Mouse (Mus musculus) lung, postnatal 10 days (tissue): ENCODE data around the gene Agtpbp1.
"Not testable (repeated sequence)": the region's sequence is repeated elsewhere in the genome, so short reads cannot be mapped to it uniquely, and the experiment has no call there.

Experiments
- DNase-seq: peaks from one replicate; pipeline ENCODE4 v3.0.0; 2021

Gene Agtpbp1

DNA sequence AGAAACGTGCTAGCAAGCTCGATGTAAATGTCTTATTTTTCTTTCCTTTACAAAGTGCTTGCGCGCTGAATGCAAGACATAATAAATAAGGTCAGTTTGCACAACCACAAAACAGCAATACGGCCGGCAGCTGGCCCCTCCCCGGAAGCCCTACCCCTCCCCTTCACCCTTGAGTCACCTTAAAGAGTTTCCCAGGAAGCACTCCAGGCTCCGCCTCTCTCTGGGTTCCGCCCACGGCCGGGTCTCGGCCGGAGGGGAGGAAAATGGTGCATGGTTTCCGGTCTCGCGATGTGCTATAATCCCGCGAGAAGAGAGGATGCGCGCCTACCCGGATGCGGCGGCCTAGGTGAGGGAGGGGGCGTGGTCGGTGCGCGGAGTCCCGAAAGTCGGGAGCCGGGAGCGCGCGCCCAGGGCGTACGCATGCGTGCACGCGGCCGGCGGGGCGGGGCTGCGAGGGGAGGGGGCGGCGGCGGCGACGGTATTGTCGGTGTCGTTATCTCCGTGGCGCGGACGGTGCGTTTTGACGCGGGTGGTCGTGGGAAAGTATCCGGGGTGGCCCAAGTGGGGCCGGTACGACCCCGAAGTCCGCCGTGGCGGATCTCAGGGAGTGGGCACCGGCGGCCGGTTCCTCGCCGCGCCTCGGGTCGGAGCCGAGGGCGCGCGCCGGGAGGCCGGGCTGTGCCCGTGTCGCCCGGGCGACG is at the start of gene Agtpbp1, which contains the start of gene Naa35:
Gene Agtpbp1, minus strand, starts transcription at position 281 of the 701 bp plus-strand sequence.
Gene Naa35, plus strand, starts transcription at position 313 of the 701 bp plus-strand sequence.
- peak; percentile 100 for DNase-seq

DNA sequence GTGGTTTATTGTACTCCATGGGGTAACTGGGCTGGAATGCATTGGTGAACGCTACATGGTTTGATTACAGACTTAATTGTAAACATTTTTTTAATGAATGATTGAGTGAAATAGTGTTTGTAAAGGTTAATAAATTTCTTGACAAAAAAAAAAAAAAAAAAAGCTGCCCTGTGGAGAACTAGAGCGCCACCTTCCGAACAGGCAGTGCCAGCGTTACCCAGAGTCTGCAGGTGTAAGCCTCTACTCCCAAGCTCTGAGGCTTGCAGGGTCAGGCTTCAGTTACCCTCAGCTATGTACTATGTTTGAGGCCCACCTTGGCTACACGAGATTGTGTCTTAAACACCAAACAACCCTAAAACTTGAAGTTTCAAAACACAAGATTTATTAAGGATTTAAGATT is 49.6 kb upstream of the Agtpbp1 start:
- no peak for DNase-seq

DNA sequence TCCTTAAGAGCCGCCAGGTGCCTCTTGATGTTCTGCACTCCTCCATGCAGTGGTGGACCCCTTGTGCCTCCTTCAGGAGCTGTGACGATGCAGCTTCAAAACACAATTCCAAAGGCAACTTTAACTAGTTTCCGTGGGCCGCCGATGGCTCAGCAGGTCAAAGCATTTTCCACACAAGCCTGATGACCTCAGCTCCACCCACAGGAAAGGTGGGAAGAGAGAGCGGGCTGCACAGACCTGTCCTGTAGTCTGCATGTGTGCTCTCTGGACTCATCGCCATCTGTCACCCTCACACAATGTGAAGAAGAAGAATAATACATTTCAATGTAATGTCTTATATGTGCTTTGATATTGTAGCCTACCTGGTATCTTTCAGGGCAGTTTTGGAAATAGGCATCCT is 41.7 kb upstream of the Agtpbp1 start:
- DNase-seq = no peak

GRCm38 (mm10) chr13:59624903-59625302 is 39.9 kb upstream of the Agtpbp1 start:
- DNase-seq = no peak

DNA sequence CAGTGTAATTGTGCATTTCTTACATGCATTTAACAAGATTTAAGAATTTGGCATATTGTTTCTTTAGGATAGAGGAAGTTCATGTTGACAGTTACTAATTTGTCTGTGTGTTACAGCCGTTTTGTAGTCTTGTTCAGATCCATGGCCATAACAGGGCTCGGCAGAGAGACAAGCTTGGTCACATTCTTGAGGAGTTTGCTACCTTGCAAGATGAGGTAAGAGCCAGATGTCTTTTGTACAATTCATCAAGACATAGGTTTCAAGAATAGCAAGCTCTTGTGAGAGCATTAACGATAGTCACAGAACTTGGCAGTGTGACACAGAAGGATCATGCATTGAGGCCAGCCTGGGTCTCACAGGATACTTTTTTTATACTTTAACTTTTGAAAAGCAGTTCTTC is 39.4 kb upstream of the Agtpbp1 start:
- no peak for DNase-seq

DNA sequence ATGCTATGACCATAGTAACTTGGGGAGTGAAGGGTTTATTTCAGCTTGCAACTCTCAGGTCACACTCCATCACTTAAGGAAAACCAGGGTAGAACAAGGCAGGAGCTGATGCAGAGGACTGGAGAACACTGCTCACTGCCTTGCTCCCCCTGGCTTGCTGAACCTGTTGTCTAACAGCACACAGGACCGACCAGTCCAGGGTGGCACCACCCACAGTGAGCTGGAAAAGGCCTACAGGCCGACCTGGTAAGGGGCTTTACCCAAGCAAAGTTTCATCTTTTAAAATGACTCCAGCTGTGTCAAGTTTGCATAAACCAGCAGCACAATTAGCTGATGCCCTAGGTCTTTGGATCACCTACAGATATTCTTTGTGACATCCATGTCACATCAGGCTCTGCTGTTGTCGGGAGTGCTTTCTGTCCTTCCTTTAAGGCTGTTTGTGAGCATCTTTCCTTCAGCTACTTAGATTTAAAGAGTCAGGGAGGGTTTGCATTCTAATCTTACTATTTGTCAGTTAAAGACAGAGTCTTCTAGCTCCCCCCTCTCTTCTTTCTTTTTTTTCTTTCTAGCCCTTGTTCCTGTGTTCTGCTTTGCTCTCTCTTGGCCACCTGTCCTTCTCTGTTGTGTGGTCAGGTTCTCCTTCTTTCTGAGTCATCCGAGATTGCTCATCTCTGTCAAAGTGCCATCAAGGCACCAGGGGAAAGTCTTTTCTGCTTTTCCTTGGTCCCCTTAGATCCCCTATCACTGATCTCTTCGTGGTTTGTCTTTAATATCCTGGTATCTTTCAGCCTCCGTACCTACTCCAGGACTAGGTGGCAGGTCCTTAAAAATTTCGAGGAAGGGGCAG is 36.8 kb upstream of the Agtpbp1 start:
- DNase-seq = no peak

DNA sequence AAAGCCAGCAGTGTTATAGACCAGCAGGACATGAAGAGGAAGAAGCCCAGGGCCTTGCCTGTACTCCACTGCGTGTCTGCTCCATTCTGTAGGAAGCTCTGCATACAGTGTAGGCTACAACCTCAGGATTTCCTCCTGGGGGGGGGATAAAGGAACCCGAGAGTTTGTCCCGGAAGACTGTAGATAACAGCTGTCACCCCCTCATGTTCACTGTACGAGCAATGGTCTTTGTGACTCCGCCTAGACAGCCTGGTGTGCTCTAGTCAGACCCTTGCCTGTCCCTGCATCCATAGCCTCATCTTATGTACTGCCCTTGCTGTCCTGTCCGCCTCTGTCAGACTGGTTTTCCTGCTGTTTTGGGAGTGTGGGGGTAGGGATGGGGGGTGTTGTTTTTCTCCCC is 33.4 kb upstream of the Agtpbp1 start:
- DNase-seq = no peak

- no peak for DNase-seq
These were observed 30.5 kb upstream of the Agtpbp1 start for GRCm38 (mm10) chr13:59615554-59615953.

DNA sequence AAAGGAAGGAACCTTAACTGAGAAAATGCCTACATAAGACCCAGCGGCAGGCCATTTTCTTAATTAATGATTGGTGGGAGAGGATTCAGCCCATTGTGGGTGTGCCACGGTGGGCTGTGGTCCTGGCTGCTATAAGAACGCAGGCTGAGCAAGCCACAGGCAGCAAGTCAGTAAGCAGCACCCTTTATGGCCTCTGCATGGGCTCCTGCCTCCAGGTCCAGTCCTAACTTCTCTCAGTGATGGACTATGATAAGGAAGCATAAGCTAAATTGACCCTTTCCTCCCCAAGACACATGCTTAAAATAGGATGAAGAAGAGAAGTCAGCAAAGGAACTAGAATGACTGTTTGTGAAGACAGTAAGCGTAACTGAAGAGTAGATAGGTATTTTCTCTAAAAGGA is 30.1 kb upstream of the Agtpbp1 start:
- DNase-seq = no peak

GRCm38 (mm10) chr13:59613868-59614267 is 28.8 kb upstream of the Agtpbp1 start:
- DNase-seq = no peak

DNA sequence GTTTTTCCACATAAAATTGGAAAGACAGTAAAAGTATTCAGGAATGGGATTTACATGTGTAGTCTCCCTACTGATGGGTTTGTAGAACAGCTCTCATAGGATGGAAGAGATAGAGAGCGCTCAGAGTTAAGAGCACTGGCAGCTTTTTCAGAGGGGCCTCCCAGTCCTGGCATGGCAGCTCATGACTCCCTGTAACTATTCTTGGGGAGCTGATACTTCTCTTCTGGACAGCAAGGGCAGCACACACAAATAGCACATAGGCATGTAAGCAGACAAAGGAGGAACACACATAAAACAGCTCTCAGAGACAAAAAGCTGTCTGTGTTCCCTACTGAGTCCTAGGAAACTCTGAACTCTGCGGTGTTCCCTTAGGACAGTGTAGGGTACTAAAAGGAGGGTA is 25.4 kb upstream of the Agtpbp1 start:
- DNase-seq = no peak

GRCm38 (mm10) chr13:59609885-59610284 is 24.9 kb upstream of the Agtpbp1 start:
- no peak for DNase-seq

DNA sequence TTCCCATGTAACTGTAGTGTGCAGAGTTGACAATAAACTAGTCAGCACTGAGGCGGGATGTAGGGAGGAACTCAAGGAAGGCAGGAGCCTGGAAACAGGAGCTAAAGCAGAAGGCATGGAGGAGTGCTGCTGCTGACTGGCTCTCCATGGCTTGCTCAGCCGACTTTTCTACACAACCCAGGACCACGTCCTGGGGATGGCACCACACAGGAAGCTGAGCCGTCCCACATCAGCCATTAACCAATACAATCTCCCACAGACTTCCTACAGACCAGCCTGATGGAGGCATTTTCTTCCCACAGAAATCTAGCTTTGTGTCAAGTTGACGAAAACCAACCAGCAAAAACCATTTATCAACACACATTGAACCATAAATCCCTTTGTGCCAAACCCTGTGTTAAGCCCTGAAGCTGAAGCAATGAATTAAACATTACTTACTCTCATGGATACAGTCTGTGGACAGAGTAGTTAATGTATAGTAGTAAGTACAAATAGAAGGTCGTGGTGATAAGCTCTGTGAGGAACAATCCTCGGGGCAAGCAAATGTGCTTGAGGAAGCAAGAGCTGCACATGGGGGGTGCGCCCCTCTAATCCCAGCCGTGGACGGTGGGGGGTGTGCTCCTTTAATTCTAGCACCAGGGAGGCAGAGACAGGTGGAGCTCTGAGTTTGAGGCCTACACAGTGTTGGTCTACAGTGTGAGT is 20.3 kb upstream of the Agtpbp1 start:
- DNase-seq = no peak

GRCm38 (mm10) chr13:59604511-59604910 is 19.5 kb upstream of the Agtpbp1 start:
- no peak for DNase-seq

GRCm38 (mm10) chr13:59603096-59603495 is 18.1 kb upstream of the Agtpbp1 start:
- no peak for DNase-seq

DNA sequence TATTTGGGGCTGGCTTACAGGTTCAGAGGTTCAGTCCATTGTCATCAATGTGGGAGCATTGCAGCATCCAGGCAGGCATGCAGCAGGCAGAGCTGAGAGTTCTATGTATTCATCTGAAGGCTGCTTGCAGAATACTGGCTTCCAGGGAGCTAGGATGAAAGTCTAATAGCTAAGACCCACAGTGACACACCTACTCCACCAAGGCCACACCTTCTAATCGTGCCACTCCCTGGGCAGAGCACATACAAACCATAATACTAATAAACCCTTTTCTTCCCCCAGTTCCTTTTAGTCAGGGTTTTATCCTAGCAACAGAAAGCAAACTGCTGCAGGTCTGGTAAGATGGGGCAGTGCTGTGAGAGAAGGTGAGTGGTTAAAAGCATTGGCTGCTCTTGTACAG is 7.6 kb upstream of the Agtpbp1 start:
- no peak for DNase-seq

- DNase-seq = not testable (repeated sequence)
These were observed 7.0 kb upstream of the Agtpbp1 start for GRCm38 (mm10) chr13:59592058-59592457.

DNA sequence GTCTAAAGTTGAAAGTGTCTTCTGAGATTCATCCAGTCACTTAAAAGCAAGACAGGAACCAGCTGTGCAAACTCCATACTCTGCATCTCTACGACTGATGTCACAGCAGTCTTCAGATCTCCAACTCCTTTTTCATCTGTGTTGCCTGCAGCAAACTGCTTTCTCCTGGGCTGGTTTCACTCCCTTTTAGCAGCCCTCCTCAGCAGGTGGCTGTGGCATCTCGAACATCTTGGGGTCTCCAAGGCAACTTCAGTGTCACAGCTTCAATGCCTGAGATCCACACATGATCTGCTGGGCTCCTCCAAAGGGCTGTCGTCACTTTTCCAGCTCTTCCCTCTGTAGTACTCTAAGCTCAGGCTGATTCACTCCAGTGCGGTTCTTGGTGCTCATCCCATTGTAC is 5.7 kb upstream of the Agtpbp1 start:
- no peak for DNase-seq

- no peak for DNase-seq
These were observed 4.6 kb upstream of the Agtpbp1 start for GRCm38 (mm10) chr13:59589672-59590071.

- no peak for DNase-seq
These were observed 2.2 kb upstream of the Agtpbp1 start for GRCm38 (mm10) chr13:59587201-59587600.

- DNase-seq = peak; percentile 42
These were observed 600 bp upstream of the Agtpbp1 start for GRCm38 (mm10) chr13:59585648-59586005.

DNA sequence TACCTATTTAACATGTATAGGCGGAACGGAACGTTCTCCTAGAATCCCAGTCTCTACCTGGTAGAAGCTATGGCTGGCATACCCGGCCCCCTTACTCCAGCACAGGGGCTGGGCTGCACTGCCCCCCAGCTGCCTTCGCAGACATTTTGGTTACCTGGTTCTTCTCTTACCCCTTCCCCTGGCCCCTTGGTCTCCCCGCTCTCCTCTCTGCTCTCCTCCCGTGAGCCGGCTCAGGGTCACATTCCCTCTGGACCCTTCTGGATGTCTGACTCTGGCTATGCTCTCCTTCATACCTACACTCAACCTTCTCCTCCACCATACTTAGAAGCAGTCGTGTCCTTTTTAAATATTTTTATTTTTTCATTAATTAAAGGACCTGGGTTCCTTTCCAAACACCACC is 546 bp downstream of the Agtpbp1 start:
- peak; percentile 40 for DNase-seq

DNA sequence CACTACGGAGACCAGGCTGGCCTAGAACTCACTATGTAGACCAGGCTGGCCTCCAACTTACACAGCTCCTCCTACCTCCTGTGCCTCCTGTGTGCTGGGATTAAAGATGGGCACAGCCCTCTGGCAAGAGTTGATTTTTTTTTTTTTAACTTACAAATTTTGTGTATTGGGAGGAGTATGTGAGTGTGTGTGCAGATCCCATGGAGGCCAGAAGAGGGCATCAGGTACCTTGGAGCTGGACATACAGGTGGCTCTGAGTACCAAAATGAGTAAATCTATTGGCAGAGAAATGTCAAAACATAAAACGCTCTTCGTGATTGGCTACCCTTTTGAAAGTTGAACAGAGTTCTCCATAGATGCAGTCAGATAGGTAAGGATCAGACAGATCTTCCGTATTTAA is 4.1 kb downstream of the Agtpbp1 start:
- DNase-seq = no peak

DNA sequence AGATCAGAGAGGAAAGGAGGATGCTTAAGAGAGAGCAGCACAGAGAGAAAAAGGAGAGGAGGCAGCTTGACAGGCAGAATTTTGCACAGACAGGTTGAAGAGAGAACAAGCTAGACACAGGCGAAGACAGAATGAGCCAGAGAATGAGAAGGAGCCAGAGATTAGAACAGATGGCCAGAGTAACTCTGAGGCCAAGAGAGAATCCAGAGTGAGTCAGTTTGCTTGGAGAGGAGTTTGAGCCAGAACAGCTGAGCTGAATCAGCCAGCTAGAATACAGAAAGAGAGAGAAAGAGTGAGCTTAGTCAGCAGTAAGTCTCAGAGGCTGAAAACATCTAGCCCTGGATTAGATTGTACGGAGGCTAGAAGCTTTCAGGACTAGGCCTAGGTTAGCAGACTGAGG is 12.5 kb downstream of the Agtpbp1 start:
- peak; percentile 22 for DNase-seq
